Mouse (Mus musculus): ENCODE data around the gene Ptprk.

The Ptprk gene

GRCm38 (mm10) chr10:28299207-28299606, 224.6 kb downstream of the Ptprk start:
- no peak for DNase-seq (ENCODE audit: low spot score)

- no peak for DNase-seq (ENCODE audit: low spot score)
Measured at GRCm38 (mm10) chr10:28303856-28304255, 229.2 kb downstream of the Ptprk start.

DNA sequence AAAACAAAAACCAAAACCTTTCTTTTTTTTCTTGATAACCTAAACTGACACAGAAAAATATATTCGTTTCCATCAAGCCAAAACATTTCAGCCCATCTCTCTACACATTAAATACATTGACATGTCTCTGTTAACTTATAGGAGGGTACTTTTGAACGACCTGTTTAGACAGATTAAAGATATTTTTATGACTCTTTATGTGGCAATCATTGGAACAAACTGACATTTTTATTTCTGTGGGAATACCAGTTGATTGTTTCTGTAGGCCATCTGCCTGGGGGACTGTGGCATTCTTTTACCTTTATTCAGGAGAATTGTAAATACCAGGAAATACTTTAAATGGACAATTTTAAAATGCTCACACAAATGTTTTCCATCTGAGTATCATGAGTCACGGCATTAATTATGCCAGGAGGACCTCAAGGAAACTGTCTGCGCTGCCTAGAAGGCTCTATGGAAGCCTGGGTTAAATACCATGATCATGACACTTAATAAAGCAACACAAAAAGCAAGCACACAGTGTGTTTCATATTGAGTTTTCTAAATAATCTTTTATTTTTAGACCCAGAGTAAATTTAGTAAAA, 229.8 kb downstream of the Ptprk start:
- DNase-seq (ENCODE audit: low spot score), result no peak

GRCm38 (mm10) chr10:28306451-28307086, 231.9 kb downstream of the Ptprk start:
- DNase-seq (ENCODE audit: low spot score), result peak; percentile 19

DNA sequence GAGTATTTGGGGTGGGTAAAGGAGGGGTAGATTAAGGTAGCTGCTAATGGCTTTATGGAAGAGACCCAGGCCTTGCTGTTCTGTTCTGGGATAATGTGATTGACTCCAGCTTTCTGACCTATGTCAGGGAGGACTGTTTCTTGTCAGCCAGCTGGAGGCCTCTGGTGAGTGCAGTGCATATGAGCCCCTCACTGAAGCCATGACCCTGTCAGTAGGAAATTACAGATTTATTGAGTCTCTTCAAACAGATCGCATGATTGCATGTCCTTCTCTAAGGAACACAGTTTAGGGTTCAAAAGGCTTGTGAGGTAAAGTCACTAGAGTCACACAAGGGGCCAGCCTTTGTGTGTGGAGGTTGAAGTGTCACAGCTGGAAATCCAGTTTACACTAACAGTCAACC, 236.7 kb downstream of the Ptprk start:
- DNase-seq (ENCODE audit: low spot score), result peak; percentile 60

GRCm38 (mm10) chr10:28322995-28323394, 248.4 kb downstream of the Ptprk start:
- no peak for DNase-seq (ENCODE audit: low spot score)

DNA sequence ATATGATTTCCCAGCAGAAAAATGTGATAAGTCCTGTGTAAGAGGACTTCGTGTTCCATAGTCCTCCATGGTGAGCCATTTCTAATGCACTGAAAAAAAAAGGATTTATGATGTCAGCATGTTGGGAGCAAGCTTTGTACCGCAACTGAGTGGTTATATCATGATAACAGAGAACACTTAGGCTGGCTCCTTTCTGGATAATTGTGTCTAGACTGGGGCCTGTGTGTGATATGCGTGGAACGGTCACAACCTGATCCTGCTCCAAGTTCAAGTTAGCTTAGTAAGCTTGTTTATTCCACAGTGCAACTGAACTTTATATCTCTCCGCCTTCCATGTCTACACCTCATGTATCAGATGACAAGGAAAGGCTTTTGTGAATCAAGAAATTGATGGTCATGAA, 260.6 kb downstream of the Ptprk start:
- DNase-seq (ENCODE audit: low spot score), result no peak

DNA sequence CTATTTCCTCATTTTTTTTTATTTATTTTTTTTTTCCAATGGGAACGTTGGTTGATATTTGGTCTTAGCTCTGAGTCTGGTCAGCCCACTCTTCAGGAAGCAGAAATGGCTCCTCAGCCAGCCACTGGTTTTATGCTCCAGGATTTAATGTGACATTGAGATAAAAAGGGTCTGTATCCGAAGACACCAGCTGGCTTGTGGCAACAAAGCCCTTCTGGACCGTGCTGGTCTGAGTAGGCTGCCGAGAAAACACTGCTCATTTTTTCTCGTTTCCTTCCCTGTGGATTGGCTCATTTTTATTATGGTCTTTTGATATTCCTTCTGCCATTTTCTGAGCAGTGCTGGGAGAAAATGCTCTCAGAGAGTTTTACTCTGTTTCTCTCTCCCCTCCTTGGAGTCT, 263.9 kb downstream of the Ptprk start:
- no peak for DNase-seq (ENCODE audit: low spot score)

DNA sequence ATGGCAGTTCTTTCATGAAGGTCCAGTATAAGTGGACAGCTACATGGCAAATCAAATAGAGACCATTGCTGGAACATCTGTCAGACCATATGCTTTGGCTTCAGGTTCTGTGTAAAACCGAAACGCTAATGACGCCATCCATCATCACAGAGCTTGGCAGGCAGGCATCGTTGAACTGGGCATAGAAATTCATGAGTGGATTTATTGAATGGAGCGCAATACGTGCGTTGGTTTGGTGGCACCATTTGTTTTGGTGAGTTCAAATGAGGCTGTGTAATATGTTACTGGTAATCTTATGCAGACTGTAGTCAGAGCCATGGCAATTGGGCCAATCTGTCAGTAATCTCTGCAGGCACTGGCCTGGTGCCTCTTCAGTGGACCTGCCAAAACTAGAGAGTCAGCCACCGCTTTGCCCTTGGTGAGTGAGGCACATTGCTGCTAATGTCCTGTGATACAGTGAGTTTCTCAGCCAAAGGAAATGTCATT, 270.6 kb downstream of the Ptprk start:
- no peak for DNase-seq (ENCODE audit: low spot score)

- peak; percentile 11 for DNase-seq (ENCODE audit: low spot score)
Measured at GRCm38 (mm10) chr10:28365291-28365690, 290.7 kb downstream of the Ptprk start.

GRCm38 (mm10) chr10:28366065-28366677, 291.6 kb downstream of the Ptprk start:
- peak; percentile 27 for DNase-seq (ENCODE audit: low spot score)

DNA sequence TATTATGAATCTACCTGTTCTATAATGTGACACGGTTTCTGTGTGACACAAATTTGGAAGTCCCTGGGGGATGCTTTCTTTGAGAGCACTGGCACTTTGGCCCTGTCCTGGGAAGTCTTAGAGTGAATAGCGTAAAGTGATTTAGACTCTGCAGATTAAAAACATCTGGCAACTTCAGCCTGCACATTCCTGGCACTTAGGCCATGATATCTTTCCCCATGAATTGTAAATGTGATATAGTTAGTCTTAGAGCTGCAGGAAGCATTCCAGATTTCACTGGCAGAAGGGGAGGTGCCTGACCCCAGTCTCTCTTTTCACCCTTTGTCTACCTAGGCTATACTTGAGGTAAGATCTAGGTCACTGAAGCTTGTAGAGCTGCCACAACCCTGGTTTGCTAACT, 295.2 kb downstream of the Ptprk start:
- peak; percentile 69 for DNase-seq (ENCODE audit: low spot score)

GRCm38 (mm10) chr10:28374874-28375273, 300.3 kb downstream of the Ptprk start:
- no peak for DNase-seq (ENCODE audit: low spot score)

GRCm38 (mm10) chr10:28379752-28380488, 305.3 kb downstream of the Ptprk start:
- DNase-seq (ENCODE audit: low spot score), result no peak

- DNase-seq (ENCODE audit: low spot score), result no peak
Measured at GRCm38 (mm10) chr10:28387563-28388222, 313.1 kb downstream of the Ptprk start.

GRCm38 (mm10) chr10:28391168-28391567, 316.5 kb downstream of the Ptprk start:
- no peak for DNase-seq (ENCODE audit: low spot score)

- no peak for DNase-seq (ENCODE audit: low spot score)
Measured at GRCm38 (mm10) chr10:28395610-28396519, 321.2 kb downstream of the Ptprk start.

- no peak for DNase-seq (ENCODE audit: low spot score)
Measured at GRCm38 (mm10) chr10:28396520-28396915, 321.9 kb downstream of the Ptprk start.

- DNase-seq (ENCODE audit: low spot score), result no peak
Measured at GRCm38 (mm10) chr10:28401796-28402195, 327.2 kb downstream of the Ptprk start.

- no peak for DNase-seq (ENCODE audit: low spot score)
Measured at GRCm38 (mm10) chr10:28408980-28409379, 334.4 kb downstream of the Ptprk start.

GRCm38 (mm10) chr10:28414823-28415222, 340.2 kb downstream of the Ptprk start:
- DNase-seq (ENCODE audit: low spot score), result no peak

Measured in embryo, embryonic 10.5 days (tissue).